Mouse (Mus musculus): ENCODE results near the gene Rgs9. TPM values are rescaled to one million over a fixed set of nuclear protein-coding genes. Genes with fewer than 3 reads are reported as not detected.

The Rgs9 gene
- total RNA-seq, 2 experiments from 2014 or later = 0.62 to 0.69 TPM

- intact Hi-C loops (cut with DNase I) = no loop called here
- no peak for DNase-seq
Observed at GRCm38 (mm10) chr11:109187631-109188184, 110.2 kb downstream of the Rgs9 start.

- intact Hi-C loops (cut with DNase I) = no loop called here
- DNase-seq = no peak
Observed at GRCm38 (mm10) chr11:109181118-109181517, 116.8 kb downstream of the Rgs9 start.

GRCm38 (mm10) chr11:109180290-109180689 is 117.6 kb downstream of the Rgs9 start:
- peak in 1 of 2 experiments; percentile 9 for DNase-seq
- intact Hi-C loops (cut with DNase I) = no loop called here

- DNase-seq = peak; percentile 48 to 59
- intact Hi-C loops (cut with DNase I) = loop anchor here (1.0 to 2.0 kb wide), 2 partner anchors 254 to 730 kb away; no protein-coding TSS in a partner anchor
Observed at GRCm38 (mm10) chr11:109178788-109179518, 119.0 kb downstream of the Rgs9 start.

- no peak for DNase-seq
- intact Hi-C loops (cut with DNase I) = no loop called here
Observed at GRCm38 (mm10) chr11:109175376-109175969, 122.5 kb downstream of the Rgs9 start.

Other genes starting within 250 kb of the Rgs9 start
- not detected for gene E030025P04Rik, start 153.8 kb downstream of the Rgs9 start, total RNA-seq (2021)
- gene Gna13, start 64.7 kb upstream of the Rgs9 start, total RNA-seq (2021) = 10 to 100 TPM; 45.7 to 48.7 TPM
- gene 9930022D16Rik, start 115.8 kb upstream of the Rgs9 start, total RNA-seq (2021) = not detected
- 10 to 100 TPM; 42.9 to 46.8 TPM for gene Amz2, start 127.8 kb upstream of the Rgs9 start, total RNA-seq (2021)
- gene Arsg, start 175.2 kb upstream of the Rgs9 start, total RNA-seq (2021) = 1 to 10 TPM; 4.3 to 4.4 TPM
- gene Slc16a6, start 175.5 kb upstream of the Rgs9 start, total RNA-seq (2021) = 10 to 100 TPM; 13.9 to 14.6 TPM

Data from heart, postnatal 10 days (tissue).